Mouse (Mus musculus) activated CD4-positive, CD25-positive, alpha-beta regulatory T cell, adult 9 weeks (primary cell): ENCODE results near the gene Adamtsl2. TPM values are rescaled to one million over a fixed set of nuclear protein-coding genes. Genes with fewer than 3 reads are reported as not detected.

Experiments used
- polyA plus RNA-seq: library from polyadenylated mRNA; unstranded; fragments of 100-300 nt; shearing (Covaris generic); gene quantifications from one replicate; pipeline ENCODE4 v1.2.1, GENCODE M21; 2017

The Adamtsl2 gene
- polyA plus RNA-seq = 0.66 TPM

GRCm38 (mm10) chr2:27079152-27079584 is at the start of gene Adamtsl2:
TSS of gene Adamtsl2 (plus strand) at chr2:27079379.

DNA sequence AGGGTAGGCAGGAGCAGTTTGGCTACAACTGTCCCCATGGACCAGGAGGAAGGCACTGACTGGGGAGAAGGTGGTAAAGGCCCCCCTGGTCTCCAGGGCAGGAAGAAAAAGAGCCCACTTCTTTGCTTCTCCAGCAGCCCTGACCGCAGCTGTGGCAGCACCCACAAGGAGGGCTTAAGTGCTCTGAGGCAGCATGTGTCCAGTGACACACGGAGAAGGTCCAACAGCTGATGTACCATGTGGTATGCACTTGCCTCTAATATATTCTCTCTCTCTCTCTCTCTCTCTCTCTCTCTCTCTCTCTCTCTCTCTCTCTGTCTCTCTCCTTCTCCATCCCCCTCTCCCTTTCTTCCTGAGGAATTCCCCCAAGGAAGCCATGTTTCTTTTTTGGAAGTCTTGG is 7.2 kb upstream of the Adamtsl2 start, which contains the start of gene Mymk:
Gene Mymk, minus strand, starts transcription at position 202 of the 400 bp plus-strand sequence.

DNA sequence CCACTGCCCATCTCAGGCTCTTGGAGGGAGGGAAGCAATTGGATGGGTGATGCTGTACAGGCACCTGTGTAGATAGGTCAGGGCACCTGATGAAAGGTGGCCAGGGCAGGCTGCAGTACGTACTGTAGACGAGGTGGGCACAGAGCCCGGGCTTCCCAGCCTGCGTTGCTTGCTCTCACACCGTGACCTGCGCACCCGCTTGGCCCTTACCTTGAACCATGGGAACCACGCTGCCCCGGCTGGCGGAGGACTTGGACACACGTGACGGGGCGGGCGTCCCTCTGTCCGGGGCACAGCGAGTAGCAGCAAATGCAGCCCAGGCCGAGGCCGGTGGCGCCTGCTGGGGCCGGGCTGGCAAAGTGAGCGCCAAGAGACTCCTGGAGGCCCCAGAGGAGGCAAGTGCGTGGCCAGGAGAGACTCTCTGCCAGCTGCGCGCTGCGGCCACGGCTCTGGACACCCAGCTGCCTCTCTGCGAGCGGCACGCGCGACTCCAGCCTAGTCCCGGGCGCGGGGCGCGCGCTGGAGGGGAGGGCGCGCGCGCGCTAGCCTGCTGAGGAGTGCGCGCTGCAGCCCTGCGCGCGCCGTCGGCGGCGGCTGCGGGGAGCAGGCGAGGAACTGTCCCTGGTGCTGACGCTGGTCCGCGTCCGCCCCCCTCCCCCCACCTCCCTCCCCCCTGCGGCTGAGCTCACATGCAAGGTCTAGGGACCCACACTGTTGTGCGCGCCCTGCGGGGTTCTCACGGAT is 62.9 kb downstream of the Adamtsl2 start, which contains the start of gene Fam163b:
Gene Fam163b, minus strand, starts transcription at position 542 of the 744 bp plus-strand sequence.

Other genes starting within 250 kb of the Adamtsl2 start
- not detected for gene Abo, start 214.4 kb upstream of the Adamtsl2 start, polyA plus RNA-seq
- 49.4 TPM for gene Surf6, start 176.5 kb upstream of the Adamtsl2 start, polyA plus RNA-seq
- gene Med22, start 168.7 kb upstream of the Adamtsl2 start, polyA plus RNA-seq = 35.2 TPM
- gene Rpl7a, start 168.6 kb upstream of the Adamtsl2 start, polyA plus RNA-seq = 331 TPM
- gene Surf2, start 163.0 kb upstream of the Adamtsl2 start, polyA plus RNA-seq = 67.2 TPM
- gene Surf1, start 162.8 kb upstream of the Adamtsl2 start, polyA plus RNA-seq = 126 TPM
- gene Surf4, start 145.5 kb upstream of the Adamtsl2 start, polyA plus RNA-seq = 175 TPM
- gene Stkld1, start 145.3 kb upstream of the Adamtsl2 start, polyA plus RNA-seq = 0.59 TPM
- 86.1 TPM for gene Rexo4, start 115.0 kb upstream of the Adamtsl2 start, polyA plus RNA-seq
- gene Adamts13, start 106.0 kb upstream of the Adamtsl2 start, polyA plus RNA-seq = not detected
- 27.9 TPM for gene Cacfd1, start 69.5 kb upstream of the Adamtsl2 start, polyA plus RNA-seq
- 2.7 TPM for gene Slc2a6, start 51.4 kb upstream of the Adamtsl2 start, polyA plus RNA-seq
- not detected for gene Mymk, start 7.2 kb upstream of the Adamtsl2 start, polyA plus RNA-seq
- gene Fam163b, start 63.1 kb downstream of the Adamtsl2 start, polyA plus RNA-seq = not detected
- gene Dbh, start 85.9 kb downstream of the Adamtsl2 start, polyA plus RNA-seq = not detected
- 2.4 TPM for gene Sardh, start 169.0 kb downstream of the Adamtsl2 start, polyA plus RNA-seq